Mouse (Mus musculus) small intestine, adult 2 months (tissue): ENCODE results near the gene Fnd3c2. TPM values are rescaled to one million over a fixed set of nuclear protein-coding genes. Genes with fewer than 3 reads are reported as not detected.
A peak's percentile ranks its signal among the peaks of the same experiment; 100 is the strongest.

Experiments
- H3K27ac ChIP-seq: fragments of 200-500 bp; 2 replicates; pipeline ENCODE4 v1.5.1; 2012; ENCODE audit warnings: low read depth, low read length, control low read depth, inconsistent platforms; ENCODE audit not compliant: insufficient read depth
- H3K27me3 ChIP-seq: fragments of 200-500 bp; 2 replicates; pipeline ENCODE4 v1.6.1; 2012; ENCODE audit warnings: mild to moderate bottlenecking, moderate library complexity, low read length, inconsistent platforms; ENCODE audit not compliant: control insufficient read depth, insufficient read depth
- H3K36me3 ChIP-seq: fragments of 200-500 bp; 2 replicates; pipeline ENCODE4 v1.6.1; 2012; ENCODE audit warnings: mild to moderate bottlenecking, low read length, control low read depth, inconsistent platforms; ENCODE audit not compliant: control insufficient read depth, insufficient read depth
- H3K4me1 ChIP-seq: fragments of 200-500 bp; 2 replicates; pipeline ENCODE4 v1.6.1; 2012; ENCODE audit warnings: low read length, inconsistent platforms, mixed read lengths; ENCODE audit not compliant: control insufficient read depth, insufficient read depth, insufficient read length
- H3K4me3 ChIP-seq: fragments of 200-500 bp; 2 replicates; pipeline ENCODE4 v1.5.1; 2012; ENCODE audit warnings: low read depth, mild to moderate bottlenecking, control low read depth, inconsistent platforms, low read length, moderate library complexity
- CTCF ChIP-seq: fragments of 200-500 bp; IDR thresholded peaks from 2 replicates; pipeline ENCODE4 v1.5.1; 2012; ENCODE audit warnings: low read depth, mild to moderate bottlenecking, control low read depth, inconsistent platforms, low read length, moderate library complexity, mixed read lengths; ENCODE audit not compliant: insufficient replicate concordance, insufficient read length; ENCODE audit errors: extremely low read depth
- POLR2A ChIP-seq: fragments of 200-500 bp; IDR thresholded peaks from 2 replicates; pipeline ENCODE4 v1.6.1; 2012; ENCODE audit warnings: low read depth, mild to moderate bottlenecking, control low read depth, inconsistent platforms, low read length, moderate library complexity
- WGBS: fragments of 180-500 bp; shearing (Covaris S2); methylation state at CpG from one replicate; pipeline ENCODE4 v1.1.7; 2018; 5-methylcytosine and 5-hydroxymethylcytosine counted together
- polyA plus RNA-seq: library from polyadenylated mRNA; depleted of rRNA; stranded (reverse); fragments of >200 nt; gene quantifications from 2 replicates; pipeline ENCODE4 v1.2.3, GENCODE M21; 2012; rRNA removed

Gene Fnd3c2
- polyA plus RNA-seq, 1 experiment = not detected

- H3K4me3 ChIP-seq = no peak overlapping the region
- no peaks in the 10 kb centered on the region for H3K27me3 ChIP-seq
- no peak overlapping the region for H3K27ac ChIP-seq
- peaks cover 12% of the 10 kb centered on the region; the same call in 1 of the 2 replicates for H3K36me3 ChIP-seq
- peaks cover 6% of the 10 kb centered on the region; the same call in 1 of the 2 replicates for H3K4me1 ChIP-seq
- 27% methylated on average over 4 of the region's 4 CpGs for WGBS
- no peak for TF ChIP-seq CTCF
- no peak for TF ChIP-seq POLR2A
Measured at GRCm38 (mm10) chrX:106190091-106190490, 65.1 kb downstream of the Fnd3c2 start.

GRCm38 (mm10) chrX:106189356-106189755 lies 65.8 kb downstream of the Fnd3c2 start:
- Histone ChIP-seq H3K4me3 (no peak overlapping the region), H3K27me3 (no peaks in the 10 kb centered on the region), H3K4me1 (peaks cover 7% of the 10 kb centered on the region; the same call in 1 of the 2 replicates), H3K27ac (no peak overlapping the region), H3K36me3 (peaks cover 9% of the 10 kb centered on the region; the same call in 1 of the 2 replicates)
- WGBS = 57% methylated on average over 5 of the region's 5 CpGs
- TF ChIP-seq CTCF (no peak), POLR2A (no peak)

DNA sequence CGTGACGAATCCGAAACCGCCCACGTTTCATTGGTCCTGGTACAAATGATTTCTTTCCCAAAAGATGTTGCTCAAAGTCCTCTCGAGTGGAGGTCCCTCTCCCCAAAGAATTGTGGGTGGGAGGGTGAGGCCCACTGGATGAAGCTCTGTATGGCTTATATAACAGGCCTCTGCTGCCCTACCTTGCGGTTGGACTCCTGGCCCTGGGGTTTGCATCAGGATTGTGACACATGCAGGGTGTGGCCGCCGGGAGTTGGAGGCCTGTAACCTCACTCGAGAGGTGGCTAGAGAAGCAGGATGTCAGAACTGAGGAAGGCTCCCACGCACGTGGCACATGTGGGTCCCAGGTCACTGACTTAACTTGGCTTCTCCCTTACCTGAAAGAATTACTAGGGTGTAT lies 67.4 kb downstream of the Fnd3c2 start:
- Histone ChIP-seq H3K4me1 (peaks cover 8% of the 10 kb centered on the region; the same call in 1 of the 2 replicates), H3K27ac (peak overlapping the region; percentile 94), H3K4me3 (peak overlapping the region; percentile 92), H3K27me3 (no peaks in the 10 kb centered on the region), H3K36me3 (peaks cover 4% of the 10 kb centered on the region; the same call in 1 of the 2 replicates)
- TF ChIP-seq POLR2A (no peak), CTCF (no peak)
- WGBS = 20% methylated on average over 12 of the region's 12 CpGs

- Histone ChIP-seq H3K36me3 (peaks cover 4% of the 10 kb centered on the region; the same call in 1 of the 2 replicates), H3K27ac (peak within 1 kb of the TSS; percentile 94), H3K27me3 (no peaks in the 10 kb centered on the region), H3K4me3 (peak within 1 kb of the TSS; percentile 92), H3K4me1 (peaks cover 8% of the 10 kb centered on the region; the same call in 1 of the 2 replicates)
- 11% methylated on average over 55 of the region's 55 CpGs for WGBS
- TF ChIP-seq CTCF = no peak
- peak; percentile 33; the same call in 1 of the 2 replicates for TF ChIP-seq POLR2A
Measured at GRCm38 (mm10) chrX:106186713-106187649, 68.2 kb downstream of the Fnd3c2 start, which contains the start of gene Pgk1. Gene Pgk1 (plus strand): TSS chrX:106187100.

DNA sequence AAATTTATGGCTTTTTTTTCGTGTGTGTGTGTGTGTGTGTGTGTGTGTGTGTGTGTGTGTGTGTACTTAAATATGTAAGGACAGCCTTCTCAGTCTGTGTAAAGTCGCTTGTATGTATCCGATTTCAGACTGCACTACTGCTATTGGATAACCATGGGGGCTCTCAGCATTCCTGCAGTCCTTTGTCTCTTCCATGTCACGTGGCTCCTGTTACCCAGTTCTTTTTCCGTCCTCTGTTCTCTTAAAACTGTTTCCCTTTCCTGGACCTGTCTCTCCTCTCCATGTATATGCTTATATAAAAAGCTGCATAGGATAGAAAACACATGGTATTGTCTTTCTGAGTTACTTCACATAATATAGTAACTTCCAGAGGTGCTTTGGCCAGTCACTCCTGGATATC lies 69.5 kb downstream of the Fnd3c2 start:
- Histone ChIP-seq H3K4me1 (peaks cover 8% of the 10 kb centered on the region; the same call in 1 of the 2 replicates), H3K36me3 (peaks cover 2% of the 10 kb centered on the region; the same call in 1 of the 2 replicates), H3K4me3 (no peak overlapping the region), H3K27ac (peak overlapping the region; percentile 67; the same call in 1 of the 2 replicates), H3K27me3 (no peaks in the 10 kb centered on the region)
- TF ChIP-seq POLR2A (no peak), CTCF (no peak)
- WGBS = 55% methylated on average over 5 of the region's 5 CpGs

Other genes starting within 250 kb of the Fnd3c2 start
- gene Magt1, start 243.5 kb downstream of the Fnd3c2 start, polyA plus RNA-seq = 1.6 and 2.5 TPM in 2 replicates
- 299 and 339 TPM in 2 replicates for gene Cox7b, start 239.7 kb downstream of the Fnd3c2 start, polyA plus RNA-seq
- 0.67 and 1.0 TPM in 2 replicates for gene Atp7a, start 228.1 kb downstream of the Fnd3c2 start, polyA plus RNA-seq
- 0.11 and 0.30 TPM in 2 replicates for gene Tlr13, start 112.2 kb downstream of the Fnd3c2 start, polyA plus RNA-seq
- gene Pgk1, start 68.3 kb downstream of the Fnd3c2 start, polyA plus RNA-seq = 50.7 and 67.9 TPM in 2 replicates
- gene Taf9b, start 34.2 kb downstream of the Fnd3c2 start, polyA plus RNA-seq = 0.23 and 0.62 TPM in 2 replicates
- gene Fndc3c1, start 230.0 kb upstream of the Fnd3c2 start, polyA plus RNA-seq = not detected in 2 replicates